Mouse (Mus musculus): ENCODE data around the gene Pld6.

Gene Pld6

DNA sequence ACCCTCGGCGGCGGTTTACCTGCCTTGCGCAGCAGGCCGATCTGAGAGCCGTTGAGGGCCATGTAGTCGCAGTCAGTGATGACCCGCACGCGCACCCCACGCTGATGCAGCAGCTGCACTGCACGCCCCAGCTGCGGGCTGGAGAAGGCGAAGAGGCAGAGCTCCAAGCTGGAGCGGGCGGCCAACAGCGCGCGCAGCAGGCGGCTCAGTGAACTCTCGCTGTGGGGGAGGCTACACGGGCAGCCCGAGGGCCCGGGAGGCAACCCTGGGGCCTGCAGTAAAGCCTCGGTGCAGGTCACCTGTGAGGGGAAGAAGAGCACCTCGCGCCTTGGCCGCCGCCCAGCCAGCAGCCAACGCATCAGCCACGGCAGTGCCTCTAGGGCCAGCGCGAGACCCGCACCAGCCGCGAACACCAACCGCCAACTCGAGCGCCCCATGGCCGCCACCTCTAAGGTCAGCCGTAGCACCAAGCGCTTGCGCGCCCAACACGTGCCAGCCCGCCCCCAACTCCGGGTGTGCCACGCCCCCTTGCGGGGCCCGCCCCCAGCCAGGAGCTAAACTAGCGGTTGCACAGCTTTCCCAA is at the start of gene Pld6:
Pld6 (minus strand) TSS at position 447 of the 583 bp plus-strand sequence.
- DNase-seq (ENCODE audit: low spot score in 2 of 2) = peak; percentile 18 to 23

DNA sequence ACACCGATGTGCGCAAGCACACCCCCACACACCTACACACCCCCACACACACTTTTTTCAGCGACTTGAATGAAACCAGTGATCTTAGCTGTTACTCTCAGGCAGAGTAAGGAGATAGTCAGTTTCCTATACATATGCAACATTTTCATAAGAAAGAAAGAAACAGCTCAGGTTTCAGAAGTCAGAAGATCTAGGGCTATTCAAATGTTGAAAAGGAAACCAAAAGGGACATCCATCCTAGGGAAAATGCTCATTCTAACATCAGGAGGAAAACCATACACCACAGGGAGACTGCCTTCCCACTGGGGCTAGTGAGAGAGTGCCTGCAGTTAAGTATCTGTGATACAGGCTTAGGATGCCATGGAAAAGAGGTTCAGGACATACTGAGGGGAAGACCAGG is 34.2 kb upstream of the Pld6 start:
- no peak for DNase-seq (ENCODE audit: low spot score in 2 of 2)

DNA sequence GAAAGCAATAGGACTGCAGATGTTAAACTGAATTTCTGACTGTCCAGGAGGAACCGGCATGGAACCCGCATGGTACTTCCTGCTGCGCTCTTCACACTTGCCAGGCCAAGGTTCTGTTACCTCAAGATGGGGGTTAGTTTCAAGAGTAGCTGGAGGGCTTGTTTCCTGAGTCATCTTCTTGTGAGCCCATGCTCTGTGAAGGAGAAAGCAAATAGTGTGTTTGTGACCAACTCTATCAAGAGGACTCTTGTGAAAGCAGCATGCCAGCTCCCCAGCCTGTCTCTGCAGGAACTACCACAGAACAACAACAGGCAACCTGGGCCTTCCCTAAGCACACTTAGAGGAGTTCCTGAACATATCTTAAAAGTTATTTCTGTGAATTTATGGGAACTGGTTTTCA is 30.5 kb upstream of the Pld6 start:
- DNase-seq (ENCODE audit: low spot score in 2 of 2) = no peak

GRCm38 (mm10) chr11:59815482-59816065 is 28.1 kb upstream of the Pld6 start:
- DNase-seq (ENCODE audit: low spot score in 2 of 2) = no peak

- no peak for DNase-seq (ENCODE audit: low spot score in 2 of 2)
Measured at GRCm38 (mm10) chr11:59814936-59815335, 27.5 kb upstream of the Pld6 start.

DNA sequence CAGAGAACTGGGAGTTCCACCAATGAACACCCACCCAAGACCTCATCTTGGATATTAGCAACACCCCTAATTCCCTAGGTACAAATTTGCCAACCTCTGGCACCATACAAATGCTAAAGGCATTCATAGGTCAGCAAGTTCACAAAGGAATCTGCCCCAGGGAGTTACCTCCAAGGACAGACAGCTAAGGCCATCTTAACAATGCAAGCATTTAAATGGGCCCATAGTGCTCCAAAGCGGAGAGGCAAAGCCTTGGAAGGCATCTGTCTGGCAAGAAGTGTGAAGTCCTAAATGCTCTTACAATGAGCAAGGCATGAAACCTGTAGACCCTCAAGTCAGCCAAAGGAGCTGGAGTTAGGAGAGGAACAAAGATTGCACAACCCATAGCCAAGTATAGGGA is 26.9 kb upstream of the Pld6 start:
- no peak for DNase-seq (ENCODE audit: low spot score in 2 of 2)

- no peak for DNase-seq (ENCODE audit: low spot score in 2 of 2)
Measured at GRCm38 (mm10) chr11:59813276-59813675, 25.8 kb upstream of the Pld6 start.

DNA sequence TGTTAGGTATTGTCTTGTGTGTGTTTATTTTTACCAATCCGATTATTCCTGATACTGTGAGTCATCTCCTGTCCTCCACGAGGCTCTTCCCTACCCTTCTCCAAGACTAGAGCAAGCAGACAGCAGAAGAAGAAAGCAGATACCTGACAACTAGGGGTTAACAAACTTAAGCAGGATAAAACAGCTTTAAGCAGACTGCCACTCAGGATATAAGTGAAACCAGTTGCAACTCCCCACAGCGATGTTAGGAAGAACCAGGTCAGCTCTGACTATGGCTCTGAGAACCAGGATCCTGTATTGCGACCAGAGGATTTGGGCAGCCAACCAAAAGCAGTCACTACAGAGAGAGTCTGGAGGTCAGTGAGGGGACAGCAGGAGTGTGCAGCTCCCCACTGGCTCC is 23.8 kb upstream of the Pld6 start:
- DNase-seq (ENCODE audit: low spot score in 2 of 2) = no peak

DNA sequence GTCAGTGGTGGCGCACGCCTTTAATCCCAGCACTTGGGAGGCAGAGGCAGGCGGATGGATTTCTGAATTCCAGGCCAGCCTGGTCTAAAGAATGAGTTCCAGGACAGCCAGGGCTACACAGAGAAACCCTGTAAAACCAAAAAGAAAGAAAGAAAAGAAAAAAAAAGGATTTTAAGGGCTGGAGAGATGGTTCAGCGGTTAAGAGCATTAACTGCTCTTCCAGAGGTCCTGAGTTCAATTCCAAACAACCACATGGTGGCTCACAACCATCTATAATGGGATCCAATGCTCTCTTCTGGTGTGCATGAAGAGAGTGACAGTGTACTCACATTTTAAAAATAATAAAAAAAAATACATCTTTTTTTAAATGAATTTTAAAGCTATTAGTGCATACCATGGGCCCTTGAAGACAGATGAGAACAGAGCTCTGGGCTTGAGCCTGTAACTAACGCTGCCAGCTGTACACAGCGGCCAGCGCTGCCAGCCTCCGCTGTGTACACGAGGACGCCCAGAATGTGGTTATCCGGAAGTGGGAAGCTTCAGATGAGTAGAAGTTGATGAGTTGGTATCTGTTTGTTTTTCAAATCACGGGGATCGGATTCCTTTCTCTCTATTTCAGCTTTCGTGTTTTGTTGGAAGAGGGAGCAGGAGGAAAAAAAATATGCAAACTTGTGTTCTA is 23.2 kb upstream of the Pld6 start:
- DNase-seq (ENCODE audit: low spot score in 2 of 2) = no peak

GRCm38 (mm10) chr11:59809670-59810474 is 22.4 kb upstream of the Pld6 start, which contains the start of gene Flcn:
Flcn (minus strand) TSS chr11:59810016.
- DNase-seq (ENCODE audit: low spot score in 2 of 2) = peak; percentile 92 to 93

DNA sequence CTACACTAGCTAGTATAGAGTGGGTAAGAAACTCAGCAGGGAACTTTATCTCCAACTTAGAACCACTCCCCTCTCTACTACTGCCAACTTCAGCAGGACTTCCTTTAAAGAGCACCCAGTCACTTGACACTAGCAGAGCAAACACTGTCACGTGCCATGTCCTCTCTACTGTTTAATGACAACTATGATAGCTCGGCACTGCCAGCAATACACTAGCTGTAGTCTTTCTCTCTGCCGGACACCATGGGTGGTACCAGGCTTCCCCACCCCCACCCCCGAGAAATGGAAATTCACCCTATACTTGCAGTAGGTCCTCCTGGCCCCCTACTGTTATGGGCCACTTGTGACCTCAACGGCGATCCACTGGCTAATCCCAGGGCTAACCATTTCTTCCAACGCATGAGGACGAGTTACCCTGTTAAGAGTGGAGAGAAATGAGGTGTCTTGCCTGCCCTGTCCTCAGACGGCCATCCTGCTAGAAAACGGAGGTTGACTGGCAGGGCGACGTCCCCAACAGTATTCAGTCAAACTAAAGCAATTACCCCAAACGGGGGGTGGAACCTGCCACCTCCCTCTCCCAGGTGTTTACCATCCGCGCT is 21.7 kb upstream of the Pld6 start:
- DNase-seq (ENCODE audit: low spot score in 2 of 2) = peak; percentile 52 to 66

DNA sequence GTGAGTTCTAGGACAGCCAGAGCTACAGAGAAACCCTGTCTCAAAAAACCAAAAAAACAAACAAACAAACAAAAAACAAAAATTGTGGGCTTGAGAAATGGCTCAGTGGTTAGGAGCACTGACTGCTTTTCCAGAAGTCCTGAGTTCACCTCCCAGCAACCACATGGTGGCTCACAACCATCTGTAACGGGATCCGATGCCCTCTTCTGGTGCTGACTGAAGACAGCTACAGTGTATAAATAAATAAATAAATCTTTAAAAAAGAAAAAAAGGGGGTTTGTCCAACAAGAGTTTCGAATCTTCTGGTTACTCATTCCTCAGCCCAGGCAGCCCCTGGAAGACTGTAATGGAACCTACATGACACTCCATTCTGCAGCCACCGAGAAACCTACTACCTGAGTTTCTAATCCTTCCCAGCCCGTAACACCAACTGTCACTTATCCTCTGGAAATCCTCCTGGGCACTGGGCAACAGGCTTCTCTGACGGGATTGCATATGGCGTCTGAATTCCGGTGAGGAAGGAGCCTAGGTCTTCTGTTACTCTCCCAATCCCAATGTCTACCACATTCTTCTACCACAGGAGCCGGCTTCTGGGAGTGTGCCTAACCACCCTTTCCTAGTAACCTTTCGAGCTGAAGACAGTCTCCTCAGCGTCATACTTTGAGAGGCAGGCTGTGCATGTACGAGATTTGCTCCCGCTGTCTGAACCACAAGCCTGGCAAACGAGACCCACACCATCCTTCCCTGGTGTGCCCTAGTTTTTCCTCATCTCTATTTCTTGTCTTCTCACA is 20.9 kb upstream of the Pld6 start:
- no peak for DNase-seq (ENCODE audit: low spot score in 2 of 2)

- no peak for DNase-seq (ENCODE audit: low spot score in 2 of 2)
Measured at GRCm38 (mm10) chr11:59805656-59806055, 18.2 kb upstream of the Pld6 start.

- no peak for DNase-seq (ENCODE audit: low spot score in 2 of 2)
Measured at GRCm38 (mm10) chr11:59805256-59805655, 17.8 kb upstream of the Pld6 start.

- no peak for DNase-seq (ENCODE audit: low spot score in 2 of 2)
Measured at GRCm38 (mm10) chr11:59804409-59805110, 17.1 kb upstream of the Pld6 start.

GRCm38 (mm10) chr11:59803516-59803915 is 16.1 kb upstream of the Pld6 start:
- no peak for DNase-seq (ENCODE audit: low spot score in 2 of 2)

- DNase-seq (ENCODE audit: low spot score in 2 of 2) = no peak
Measured at GRCm38 (mm10) chr11:59801881-59802280, 14.4 kb upstream of the Pld6 start.

DNA sequence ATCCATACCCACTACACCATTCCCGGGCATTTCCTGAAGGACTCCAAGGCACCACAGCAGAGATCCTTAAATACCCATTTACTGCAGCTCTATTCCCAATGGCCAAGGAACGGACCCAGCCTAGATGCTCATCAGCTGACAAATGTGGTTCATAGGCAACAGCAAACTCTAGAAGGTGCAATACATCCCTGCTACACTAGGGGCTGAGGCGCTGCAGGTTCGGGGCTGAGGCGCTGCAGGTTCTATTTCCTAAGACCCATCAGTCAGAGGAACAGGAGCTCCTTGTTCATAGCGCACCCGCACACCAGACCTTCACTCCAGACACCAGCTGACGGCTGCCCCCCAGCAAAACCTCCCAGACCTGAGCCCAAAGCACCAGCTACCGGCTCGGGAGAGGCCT is 13.0 kb upstream of the Pld6 start:
- no peak for DNase-seq (ENCODE audit: low spot score in 2 of 2)

DNA sequence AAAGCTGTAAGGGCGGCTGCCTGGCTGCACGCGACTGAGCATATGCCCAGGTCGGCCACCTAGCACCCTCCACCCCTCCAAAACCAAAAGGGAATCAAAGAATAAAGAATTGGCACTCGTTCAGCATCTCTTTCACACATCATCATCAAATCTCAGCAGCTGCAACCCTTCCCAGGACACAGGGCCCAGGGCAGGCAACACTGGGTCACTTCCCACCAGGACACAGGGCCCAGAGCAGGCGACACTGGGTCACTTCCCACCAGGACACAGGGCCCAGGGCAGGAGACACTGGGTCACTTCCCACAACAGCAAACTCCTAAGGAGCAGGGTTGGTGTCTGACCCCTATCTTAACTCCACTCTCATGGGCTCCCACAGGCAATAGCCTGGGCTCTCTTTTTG is 5.9 kb upstream of the Pld6 start:
- no peak for DNase-seq (ENCODE audit: low spot score in 2 of 2)

- no peak for DNase-seq (ENCODE audit: low spot score in 2 of 2)
Measured at GRCm38 (mm10) chr11:59789311-59789710, 1.9 kb upstream of the Pld6 start.
